Mouse (Mus musculus) C2C12 (cell line): ENCODE results near the gene Ifitm10.
"Not testable (repeated sequence)": the region's sequence is repeated elsewhere in the genome, so short reads cannot be mapped to it uniquely, and the experiment has no call there.

Experiments
- MYOD1 ChIP-seq: IDR thresholded peaks from one replicate; pipeline ENCODE4 v1.6.1; 2011; ENCODE audit warnings: low read depth; ENCODE audit not compliant: control insufficient read depth, insufficient read length
- MYOG ChIP-seq: IDR thresholded peaks from one replicate; pipeline ENCODE4 v1.6.1; 2011; ENCODE audit not compliant: control insufficient read depth, insufficient read length; ENCODE audit errors: extremely low read depth
- USF1 ChIP-seq: IDR thresholded peaks from one replicate; pipeline ENCODE4 v1.6.1; 2011; ENCODE audit warnings: low read depth, mild to moderate bottlenecking, control low read depth, moderate library complexity

- not testable (repeated sequence) for TF ChIP-seq MYOG, MYOD1, USF1
These were observed 51.8 kb downstream of the Ifitm10 start for GRCm38 (mm10) chr7:142321637-142322306.
